Mouse (Mus musculus): Measurements from ENCODE around the gene Serpine2. TPM values are rescaled to one million over a fixed set of nuclear protein-coding genes. Genes with fewer than 3 reads are reported as not detected.

The Serpine2 gene
- polyA plus RNA-seq (2015; fragmentation: Nextera tagmentation; extraction: Ambion mirVana), result 48.0 and 54.6 TPM in 2 replicates

DNA sequence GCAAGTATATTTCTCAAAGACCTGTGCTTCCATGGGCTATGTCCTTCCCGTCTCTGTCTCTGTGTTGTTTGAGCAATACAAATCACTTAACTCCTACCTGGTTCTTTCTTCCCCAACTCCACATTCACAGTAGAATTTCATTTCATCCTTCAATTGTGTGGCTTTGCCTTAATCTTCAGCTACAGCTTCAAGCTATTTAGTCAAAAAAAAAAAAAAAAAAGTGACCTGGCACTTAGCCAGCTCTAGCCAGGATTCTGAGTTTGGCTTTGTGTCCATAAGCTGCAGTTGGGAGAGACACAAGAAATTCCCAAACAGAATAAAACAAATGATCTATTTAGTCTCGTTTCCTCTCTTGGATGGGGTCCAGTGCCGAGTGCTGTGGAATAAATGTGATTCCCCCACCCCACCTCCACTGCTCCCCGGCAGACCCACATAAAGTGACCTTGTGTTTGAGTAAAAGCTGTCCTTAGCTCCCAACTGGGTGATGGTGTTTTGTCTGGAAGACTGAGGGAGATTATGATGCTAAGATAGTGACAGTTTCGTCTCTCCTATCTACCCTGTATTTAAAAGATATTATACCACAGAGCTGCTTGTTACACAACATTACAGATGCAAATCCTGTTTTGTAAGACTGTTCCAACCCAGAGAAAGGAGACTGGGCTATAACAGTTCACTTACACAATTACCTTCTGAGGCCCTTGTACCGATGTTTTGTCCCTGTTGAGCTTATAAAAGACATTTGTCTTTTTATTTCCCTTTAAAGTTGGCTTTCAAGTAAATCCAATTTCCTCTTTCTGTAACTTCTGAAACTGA, at the start of gene Serpine2:
Gene Serpine2 (minus strand): TSS at position 51 of the 813 bp plus-strand sequence.
- no peak for DNase-seq (ENCODE audit: low spot score)

GRCm38 (mm10) chr1:79907811-79908210, 46.8 kb upstream of the Serpine2 start:
- DNase-seq (ENCODE audit: low spot score), result no peak

DNA sequence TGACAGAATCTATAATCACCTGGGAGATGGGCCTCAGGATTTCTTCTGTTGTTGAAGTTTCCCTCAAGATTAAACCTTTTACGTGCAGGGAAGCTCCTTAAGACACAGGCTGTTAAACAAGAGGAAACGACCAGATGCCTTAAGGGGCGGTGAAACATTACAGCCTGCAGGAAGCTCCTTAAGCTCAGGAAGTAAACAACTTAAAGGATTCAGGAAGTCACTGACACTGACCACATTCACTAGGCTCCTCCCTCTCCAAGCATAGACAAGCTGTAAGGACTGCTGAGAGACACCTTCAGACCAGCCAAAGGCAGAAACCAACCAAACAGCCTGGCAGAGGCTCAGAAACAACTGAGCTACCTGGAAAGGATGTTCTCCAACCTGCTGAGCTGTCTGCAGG, 44.3 kb upstream of the Serpine2 start:
- DNase-seq (ENCODE audit: low spot score), result no peak

- no peak for DNase-seq (ENCODE audit: low spot score)
Observed at GRCm38 (mm10) chr1:79902901-79903300, 41.9 kb upstream of the Serpine2 start.

DNA sequence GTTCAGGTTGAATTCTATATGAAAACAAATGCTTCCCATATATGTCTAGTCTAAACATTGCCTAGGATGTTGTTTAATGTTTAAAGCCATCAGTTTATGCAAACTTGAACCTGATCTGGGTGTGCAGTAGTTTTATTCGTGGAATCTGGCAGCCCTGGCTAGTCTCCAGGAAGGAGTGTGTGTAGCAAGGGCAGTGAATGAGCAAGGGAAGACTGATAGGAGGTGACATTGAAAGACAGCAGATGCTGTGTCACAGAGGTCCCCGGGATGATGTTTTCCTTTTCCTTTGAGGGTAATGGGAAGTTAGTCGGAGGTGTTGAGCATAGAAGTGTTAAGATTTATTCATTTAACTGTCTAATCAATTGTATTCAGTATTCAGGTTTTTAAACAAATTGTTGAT, 21.7 kb upstream of the Serpine2 start:
- DNase-seq (ENCODE audit: low spot score), result no peak

DNA sequence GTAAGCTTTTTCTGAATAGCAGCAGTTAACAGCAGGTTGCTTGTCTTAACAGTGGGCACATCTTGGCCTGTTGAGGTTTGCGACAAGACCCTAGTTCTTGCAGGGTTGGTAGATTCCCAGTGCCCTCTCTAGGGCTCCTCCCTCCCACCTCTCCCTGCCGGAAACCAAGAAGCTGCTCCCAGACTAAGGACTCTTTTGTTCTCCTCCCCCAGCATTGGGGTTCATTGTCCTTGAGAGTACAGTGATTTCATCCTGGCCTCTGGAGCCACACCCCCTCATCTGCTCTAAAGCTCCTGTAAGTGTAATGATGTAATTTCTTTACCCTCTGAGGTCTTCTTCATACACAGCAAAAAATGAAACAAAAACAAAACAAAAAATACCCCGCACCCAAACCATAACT, 13.8 kb upstream of the Serpine2 start:
- no peak for DNase-seq (ENCODE audit: low spot score)

GRCm38 (mm10) chr1:79860411-79861039, 455 bp downstream of the Serpine2 start:
- no peak for DNase-seq (ENCODE audit: low spot score)

DNA sequence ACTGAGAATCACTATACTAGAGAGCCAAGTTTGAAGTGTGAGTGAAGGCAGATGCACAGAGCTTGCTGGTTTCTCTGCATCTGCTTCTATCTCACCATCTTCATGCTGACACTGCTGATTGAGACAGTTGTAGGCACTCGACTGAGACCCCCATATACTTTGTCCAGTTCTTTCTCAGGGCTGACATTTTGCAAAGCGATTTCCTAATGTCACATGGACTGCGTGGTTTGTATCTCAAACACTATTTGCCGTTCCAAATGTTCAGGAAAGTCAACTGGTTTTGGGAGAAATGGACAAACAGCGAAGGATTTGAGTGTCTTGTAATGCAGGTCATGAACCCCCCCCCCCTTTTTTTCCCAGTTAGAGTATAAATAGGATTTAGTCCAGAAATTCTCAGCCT, 1.0 kb downstream of the Serpine2 start:
- no peak for DNase-seq (ENCODE audit: low spot score)

DNA sequence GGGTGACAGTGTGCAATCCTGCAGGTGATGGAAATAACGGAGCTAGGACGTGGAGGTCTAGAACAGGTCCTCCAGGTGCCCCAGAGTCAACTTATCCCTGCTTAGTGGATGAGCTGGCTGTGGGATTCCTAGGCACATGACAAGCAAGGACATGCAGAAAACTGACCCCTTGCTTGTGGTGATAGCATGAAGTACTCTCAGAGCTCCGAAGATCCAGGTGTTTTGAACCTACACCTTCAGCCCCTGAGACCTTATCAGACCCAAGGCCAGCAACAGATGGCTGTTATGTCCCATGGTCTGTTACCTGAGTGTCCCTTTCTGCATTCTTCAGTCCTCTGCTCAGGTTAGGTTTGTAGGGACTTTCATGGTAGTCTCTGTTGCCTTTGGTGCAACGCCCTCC, 2.0 kb downstream of the Serpine2 start:
- DNase-seq (ENCODE audit: low spot score), result no peak

- DNase-seq (ENCODE audit: low spot score), result peak; percentile 9
Observed at GRCm38 (mm10) chr1:79858389-79858994, 2.5 kb downstream of the Serpine2 start.

- DNase-seq (ENCODE audit: low spot score), result no peak
Observed at GRCm38 (mm10) chr1:79857681-79858388, 3.1 kb downstream of the Serpine2 start.

GRCm38 (mm10) chr1:79856756-79857155, 4.2 kb downstream of the Serpine2 start:
- no peak for DNase-seq (ENCODE audit: low spot score)

DNA sequence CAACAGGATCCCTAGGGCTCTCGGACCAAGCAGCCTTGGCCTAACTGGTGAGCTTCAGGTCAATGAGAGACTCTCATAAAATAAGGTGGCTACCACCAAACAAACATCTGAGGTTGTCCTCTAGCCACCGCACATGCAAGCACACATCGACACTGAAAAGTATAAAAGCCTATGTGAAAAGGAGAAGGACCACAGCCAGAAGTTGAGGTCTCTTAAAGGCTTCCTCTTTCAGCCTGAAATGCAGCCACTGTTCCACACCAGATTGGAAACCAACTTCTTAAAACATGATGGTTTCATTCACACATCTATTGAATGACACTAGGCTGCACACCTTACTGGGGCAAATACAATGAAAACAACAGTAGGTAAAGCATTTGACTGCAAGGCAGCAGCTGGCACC, 7.5 kb downstream of the Serpine2 start:
- DNase-seq (ENCODE audit: low spot score), result no peak

DNA sequence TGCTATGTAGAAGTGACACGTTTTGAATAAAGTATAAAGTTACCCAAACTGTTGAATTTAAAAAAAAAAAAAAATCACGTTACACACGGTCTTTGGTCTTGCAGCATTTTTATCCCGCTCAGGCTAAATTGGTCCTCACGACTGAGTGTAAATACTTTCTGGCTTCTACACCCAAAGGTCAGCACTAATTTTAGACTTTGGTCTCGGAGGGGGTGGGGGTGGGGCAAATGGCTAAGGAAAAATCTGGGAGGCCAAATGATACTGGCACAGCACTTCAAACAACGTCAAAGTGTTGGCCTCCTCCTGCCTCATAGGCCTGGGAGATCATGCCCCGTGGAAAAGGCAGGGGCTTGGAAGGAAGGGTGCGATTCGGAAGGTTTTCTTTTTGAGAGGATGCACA, 10.6 kb downstream of the Serpine2 start:
- DNase-seq (ENCODE audit: low spot score), result no peak

- no peak for DNase-seq (ENCODE audit: low spot score)
Observed at GRCm38 (mm10) chr1:79848663-79849062, 12.3 kb downstream of the Serpine2 start.

DNA sequence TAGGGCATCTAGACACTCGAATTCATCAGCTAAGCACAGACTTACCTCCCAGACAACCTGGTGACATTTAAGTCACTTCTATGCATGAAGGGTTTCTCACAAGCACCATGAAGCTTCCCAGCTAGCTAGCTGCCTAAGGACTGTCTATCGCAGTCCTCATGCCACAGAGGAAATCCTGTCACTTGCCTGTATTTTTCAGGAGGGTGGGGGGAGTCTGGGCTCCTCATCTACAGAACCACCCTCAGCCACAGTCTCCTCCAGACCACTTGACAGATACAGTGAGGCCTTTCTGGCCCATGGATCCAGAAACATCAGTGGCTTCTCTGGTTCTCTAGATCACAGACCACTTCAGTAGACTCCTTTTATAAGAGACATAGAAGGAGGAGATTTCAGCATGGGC, 14.1 kb downstream of the Serpine2 start:
- no peak for DNase-seq (ENCODE audit: low spot score)

GRCm38 (mm10) chr1:79832719-79833404, 28.1 kb downstream of the Serpine2 start:
- DNase-seq (ENCODE audit: low spot score), result no peak

- no peak for DNase-seq (ENCODE audit: low spot score)
Observed at GRCm38 (mm10) chr1:79823951-79824633, 36.9 kb downstream of the Serpine2 start.

DNA sequence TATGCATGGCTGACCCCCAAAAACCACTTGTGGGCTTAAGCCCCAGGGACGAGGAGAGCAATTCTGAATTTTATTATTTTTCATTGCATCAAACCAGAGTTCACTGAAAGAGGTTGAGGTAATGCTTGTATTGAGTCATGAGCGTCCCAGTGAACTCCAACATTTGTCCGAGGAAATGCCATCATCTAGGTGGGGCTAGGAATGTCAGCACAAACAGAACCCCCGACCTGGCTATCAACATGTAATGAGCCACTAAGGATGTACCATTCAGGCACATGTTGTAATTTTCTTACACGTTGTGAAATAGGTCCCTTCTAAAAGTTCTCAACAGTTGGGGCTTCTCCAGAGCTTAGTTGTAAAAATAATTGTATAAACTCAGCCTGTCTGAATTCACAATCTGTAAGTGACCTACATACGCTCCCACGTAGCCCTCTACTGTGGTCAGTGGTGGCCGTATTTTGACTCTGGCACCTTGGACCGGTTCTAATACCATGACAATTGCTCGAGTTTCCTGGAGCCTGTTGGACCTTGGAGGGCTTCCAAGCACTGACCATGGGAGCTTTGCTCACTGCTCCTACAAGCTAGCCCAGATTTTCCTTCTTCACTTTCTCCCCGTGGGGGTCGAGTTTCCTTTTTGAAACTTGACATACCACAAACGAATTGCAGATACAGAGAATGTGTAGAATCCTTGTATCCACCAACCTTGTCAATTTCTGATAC, 38.0 kb downstream of the Serpine2 start:
- no peak for DNase-seq (ENCODE audit: low spot score)

All from thymus, postnatal 0 days (tissue).